Mouse (Mus musculus): Measurements from ENCODE around the gene Scgb1c1. TPM values are rescaled to one million over a fixed set of nuclear protein-coding genes. Genes with fewer than 3 reads are reported as not detected.

The Scgb1c1 gene
- total RNA-seq, 2 experiments from 2014 or later: 6.2 to 8.4 TPM

- intact Hi-C loops (cut with DNase I): loop anchor here (10.0 kb wide), 1 partner anchor 524 kb away; no protein-coding TSS in a partner anchor
- no peak for DNase-seq
These were observed 4.3 kb upstream of the Scgb1c1 start for GRCm38 (mm10) chr7:140840750-140841735.

- DNase-seq: no peak
- intact Hi-C loops (cut with DNase I): loop anchor here (10.0 kb wide), 1 partner anchor 521 kb away; no protein-coding TSS in a partner anchor
These were observed 1.5 kb upstream of the Scgb1c1 start for GRCm38 (mm10) chr7:140843806-140844205.

- intact Hi-C loops (cut with DNase I): loop anchor here (1.0 to 10.0 kb wide), 5 partner anchors 37 to 519 kb away; partner anchors contain the start of genes Psmd13 and Sirt3
These were observed 336 bp downstream of the Scgb1c1 start for GRCm38 (mm10) chr7:140845683-140846082.

GRCm38 (mm10) chr7:140846676-140847075, 1.3 kb downstream of the Scgb1c1 start:
- no peak for DNase-seq
- intact Hi-C loops (cut with DNase I): loop anchor here (5.0 to 10.0 kb wide), 3 partner anchors 36 to 518 kb away; partner anchors contain the start of genes Psmd13 and Sirt3

More at GRCm38 (mm10) chr7:140845683-140846082, 336 bp downstream of the Scgb1c1 start:
- no peak for DNase-seq

GRCm38 (mm10) chr7:140847755-140848580, 2.6 kb downstream of the Scgb1c1 start, which contains the start of gene Odf3:
TSS of gene Odf3 (plus strand) at chr7:140847805.
- DNase-seq: peak in 1 of 2 experiments; percentile 40
- intact Hi-C loops (cut with DNase I): loop anchor here (5.0 to 10.0 kb wide), 3 partner anchors 34 to 517 kb away; partner anchors contain the start of genes Psmd13 and Sirt3

GRCm38 (mm10) chr7:140848591-140848990, 3.2 kb downstream of the Scgb1c1 start:
- intact Hi-C loops (cut with DNase I): loop anchor here (5.0 to 10.0 kb wide), 3 partner anchors 34 to 516 kb away; partner anchors contain the start of genes Psmd13 and Sirt3
- DNase-seq: no peak

- intact Hi-C loops (cut with DNase I): no loop called here
These were observed 6.6 kb downstream of the Scgb1c1 start for GRCm38 (mm10) chr7:140851916-140852315.

GRCm38 (mm10) chr7:140853386-140853785, 8.0 kb downstream of the Scgb1c1 start:
- intact Hi-C loops (cut with DNase I): no loop called here
- no peak for DNase-seq

More at GRCm38 (mm10) chr7:140851916-140852315, 6.6 kb downstream of the Scgb1c1 start:
- no peak for DNase-seq

- DNase-seq: no peak
- intact Hi-C loops (cut with DNase I): no loop called here
These were observed 9.1 kb downstream of the Scgb1c1 start for GRCm38 (mm10) chr7:140854483-140854882.

GRCm38 (mm10) chr7:140855181-140855580, 9.8 kb downstream of the Scgb1c1 start:
- intact Hi-C loops (cut with DNase I): loop anchor here (5.0 kb wide), 1 partner anchor 317 kb away; the partner anchor contains the start of gene Rnh1
- no peak for DNase-seq

- peak; percentile 79 to 84 for DNase-seq
- intact Hi-C loops (cut with DNase I): loop anchor here (2.0 to 5.0 kb wide), 2 partner anchors 85 to 316 kb away; partner anchors contain the start of genes Pgghg and Rnh1
These were observed 10.8 kb downstream of the Scgb1c1 start, which contains the start of gene Gm45785 for GRCm38 (mm10) chr7:140855860-140856784. TSS of gene Gm45785 (minus strand) at chr7:140856331.

GRCm38 (mm10) chr7:140856785-140857549, 11.6 kb downstream of the Scgb1c1 start, which contains the start of gene Ric8a:
TSS of gene Ric8a (plus strand) at chr7:140856957.
- intact Hi-C loops (cut with DNase I): loop anchor here (1.0 to 5.0 kb wide), 3 partner anchors 24 to 315 kb away; partner anchors contain the start of genes Pgghg, Psmd13 and Rnh1
- DNase-seq: peak; percentile 91 to 92

GRCm38 (mm10) chr7:140857550-140858505, 12.5 kb downstream of the Scgb1c1 start, which contains the start of gene Bet1l:
TSS of gene Bet1l (minus strand) at chr7:140857577.
- no peak for DNase-seq
- intact Hi-C loops (cut with DNase I): loop anchor here (1.0 to 5.0 kb wide), 3 partner anchors 23 to 314 kb away; partner anchors contain the start of genes Pgghg, Psmd13 and Rnh1

GRCm38 (mm10) chr7:140858746-140859145, 13.4 kb downstream of the Scgb1c1 start:
- intact Hi-C loops (cut with DNase I): loop anchor here (5.0 kb wide), 1 partner anchor 314 kb away; the partner anchor contains the start of gene Rnh1
- no peak for DNase-seq

GRCm38 (mm10) chr7:140859997-140860396, 14.7 kb downstream of the Scgb1c1 start:
- DNase-seq: no peak
- intact Hi-C loops (cut with DNase I): loop anchor here (5.0 kb wide), 1 partner anchor 312 kb away; the partner anchor contains the start of gene Rnh1

GRCm38 (mm10) chr7:140860728-140861127, 15.4 kb downstream of the Scgb1c1 start:
- intact Hi-C loops (cut with DNase I): no loop called here
- DNase-seq: no peak
